Mouse (Mus musculus) kidney, postnatal 0 days (tissue): ENCODE results near the gene Slc47a1. TPM values are rescaled to one million over a fixed set of nuclear protein-coding genes. Genes with fewer than 3 reads are reported as not detected.

Experiments used
- ATAC-seq: fragments of 200-750 bp; cut with Nextera tagmentation; replicated peaks from 2 replicates; pipeline ENCODE4 v1.8.0; 2017; ENCODE audit warnings: low read depth, moderate number of reproducible peaks, moderate TSS enrichment, moderate library complexity; ENCODE audit not compliant: low FRiP score
- DNase-seq: peaks from one replicate; pipeline ENCODE4 v3.0.0-alpha.2; 2016; ENCODE audit warnings: low spot score
- H3K27ac ChIP-seq: fragments of 300-500 bp; sonication (generic); 2 replicates; pipeline ENCODE4 v1.5.1; 2014; ENCODE audit warnings: mild to moderate bottlenecking
- H3K27me3 ChIP-seq: fragments of 300-500 bp; sonication (generic); 2 replicates; pipeline ENCODE4 v1.6.1; 2014; ENCODE audit warnings: low read length, mixed read lengths; ENCODE audit not compliant: insufficient read depth
- H3K36me3 ChIP-seq: fragments of 300-500 bp; sonication (generic); 2 replicates; pipeline ENCODE4 v1.6.1; 2014; ENCODE audit warnings: low read length, mixed read lengths; ENCODE audit not compliant: insufficient read depth
- H3K4me1 ChIP-seq: fragments of 300-500 bp; sonication (generic); replicated peaks from 2 replicates; pipeline ENCODE4 v1.6.1; 2014; ENCODE audit warnings: antibody characterized with exemption, low read length, mixed read lengths; ENCODE audit not compliant: insufficient read depth
- H3K4me2 ChIP-seq: fragments of 300-500 bp; sonication (generic); 2 replicates; pipeline ENCODE4 v1.6.1; 2014; ENCODE audit warnings: mild to moderate bottlenecking, low read length, moderate library complexity, mixed read lengths
- H3K4me3 ChIP-seq: fragments of 300-500 bp; sonication (generic); replicated peaks from 2 replicates; pipeline ENCODE4 v1.5.1; 2014; ENCODE audit warnings: low read depth, low read length
- H3K9ac ChIP-seq: fragments of 300-500 bp; sonication (generic); 2 replicates; pipeline ENCODE4 v1.6.1; 2014; ENCODE audit warnings: low read depth, low read length
- H3K9me3 ChIP-seq: fragments of 300-500 bp; sonication (generic); replicated peaks from 2 replicates; pipeline ENCODE4 v1.6.1; 2016; ENCODE audit warnings: low read length, inconsistent platforms, mixed read lengths
- CTCF ChIP-seq: IDR thresholded peaks from 2 replicates; pipeline ENCODE4 v1.5.1; 2016; ENCODE audit warnings: antibody characterized with exemption, low read depth, mild to moderate bottlenecking, moderate library complexity
- WGBS: fragments of 180-500 bp; shearing (Covaris S2); extraction: QIAGEN DNeasy Blood & Tissue Kit; methylation state at CpG from one replicate; pipeline ENCODE4 v1.1.7; 2014; 5-methylcytosine and 5-hydroxymethylcytosine counted together
- polyA plus RNA-seq: library from polyadenylated mRNA; unstranded; fragments of >200 nt; fragmentation: Nextera tagmentation; extraction: Ambion mirVana; gene quantifications from 2 replicates; pipeline ENCODE4 v1.2.1, GENCODE M21; 2015

The Slc47a1 gene
- polyA plus RNA-seq, 1 experiment from 2014 or later = 45.7 TPM

GRCm38 (mm10) chr11:61413411-61413810 lies 35.3 kb upstream of the Slc47a1 start:
- Histone ChIP-seq H3K9ac (no peak overlapping the region), H3K27me3 (no peaks in the 10 kb centered on the region), H3K9me3 (no peaks in the 10 kb centered on the region), H3K36me3 (no peaks in the 10 kb centered on the region), H3K4me2 (no peak overlapping the region), H3K4me3 (no peak overlapping the region), H3K4me1 (no peaks in the 10 kb centered on the region), H3K27ac (no peak overlapping the region)
- TF ChIP-seq CTCF = no peak
- 66% methylated on average over 5 of the region's 5 CpGs for WGBS
- ATAC-seq (no peak), DNase-seq (no peak)

DNA sequence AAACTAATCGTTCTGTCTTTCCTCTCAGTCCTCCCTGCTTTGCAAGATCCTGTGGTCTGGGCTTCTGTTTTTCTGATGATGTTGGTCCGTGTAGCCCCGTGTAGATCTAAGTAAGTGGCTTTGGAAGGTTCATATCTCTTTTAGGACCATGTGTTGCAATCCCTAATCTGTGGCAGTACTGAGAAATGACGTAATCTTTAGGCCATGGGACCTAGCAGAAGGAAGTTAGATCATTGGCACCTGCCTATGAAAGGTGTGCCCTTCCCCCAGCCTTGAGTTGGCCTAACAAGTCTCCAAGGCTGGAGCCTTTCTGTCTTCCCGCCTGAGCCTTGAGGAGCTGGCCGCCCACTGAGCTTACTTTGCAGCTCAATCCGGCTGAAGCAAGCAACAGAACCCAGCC lies 33.7 kb upstream of the Slc47a1 start:
- no peak for TF ChIP-seq CTCF
- no peaks in the 10 kb centered on the region for H3K9me3 ChIP-seq
- H3K4me2 ChIP-seq = no peak overlapping the region
- no peak overlapping the region for H3K4me3 ChIP-seq
- no peak overlapping the region for H3K9ac ChIP-seq
- WGBS = 57% methylated on average over 7 of the region's 7 CpGs
- H3K27ac ChIP-seq = no peak overlapping the region
- no peaks in the 10 kb centered on the region for H3K27me3 ChIP-seq
- DNase-seq = no peak
- H3K4me1 ChIP-seq = no peaks in the 10 kb centered on the region
- no peaks in the 10 kb centered on the region for H3K36me3 ChIP-seq
- no peak for ATAC-seq

GRCm38 (mm10) chr11:61411221-61411620 lies 33.1 kb upstream of the Slc47a1 start:
- Histone ChIP-seq H3K4me3 (no peak overlapping the region), H3K4me2 (no peak overlapping the region), H3K27ac (no peak overlapping the region), H3K27me3 (no peaks in the 10 kb centered on the region), H3K36me3 (no peaks in the 10 kb centered on the region), H3K4me1 (no peaks in the 10 kb centered on the region), H3K9me3 (no peaks in the 10 kb centered on the region), H3K9ac (no peak overlapping the region)
- WGBS = 79% methylated on average over 11 of the region's 11 CpGs
- TF ChIP-seq CTCF = no peak
- DNase-seq = no peak
- ATAC-seq = no peak

- H3K36me3 ChIP-seq = no peaks in the 10 kb centered on the region
- H3K27ac ChIP-seq = no peak overlapping the region
- H3K4me1 ChIP-seq = no peaks in the 10 kb centered on the region
- no peak overlapping the region for H3K9ac ChIP-seq
- peak; percentile 99 for TF ChIP-seq CTCF
- H3K4me2 ChIP-seq = no peak overlapping the region
- 0% methylated on average over 1 of the region's 1 CpGs for WGBS
- ATAC-seq = no peak
- H3K27me3 ChIP-seq = no peaks in the 10 kb centered on the region
- H3K4me3 ChIP-seq = no peak overlapping the region
- no peaks in the 10 kb centered on the region for H3K9me3 ChIP-seq
- peak; percentile 69 for DNase-seq
Measured at GRCm38 (mm10) chr11:61410129-61410528, 32.0 kb upstream of the Slc47a1 start.

- Histone ChIP-seq H3K4me2 (peak overlapping the region; percentile 58), H3K4me3 (peak overlapping the region; percentile 76), H3K27me3 (no peaks in the 10 kb centered on the region), H3K4me1 (no peaks in the 10 kb centered on the region), H3K9ac (no peak overlapping the region), H3K36me3 (no peaks in the 10 kb centered on the region), H3K27ac (no peak overlapping the region), H3K9me3 (no peaks in the 10 kb centered on the region)
- 19% methylated on average over 3 of the region's 3 CpGs for WGBS
- DNase-seq (peak; percentile 59), ATAC-seq (no peak)
- peak; percentile 50 for TF ChIP-seq CTCF
Measured at GRCm38 (mm10) chr11:61409051-61409450, 30.9 kb upstream of the Slc47a1 start.

- H3K27ac ChIP-seq = peak overlapping the region; percentile 86
- H3K9me3 ChIP-seq = no peaks in the 10 kb centered on the region
- ATAC-seq (peak; percentile 89), DNase-seq (peak; percentile 69)
- no peaks in the 10 kb centered on the region for H3K27me3 ChIP-seq
- no peaks in the 10 kb centered on the region for H3K4me1 ChIP-seq
- H3K4me3 ChIP-seq = peak overlapping the region; percentile 76
- H3K9ac ChIP-seq = peak overlapping the region; percentile 71
- under 1% methylated on average over 64 of the region's 64 CpGs for WGBS
- no peaks in the 10 kb centered on the region for H3K36me3 ChIP-seq
- no peak for TF ChIP-seq CTCF
- peak overlapping the region; percentile 58 for H3K4me2 ChIP-seq
Measured at GRCm38 (mm10) chr11:61408184-61409027, 30.3 kb upstream of the Slc47a1 start.
